Mouse (Mus musculus) kidney, adult 10 weeks (tissue): ENCODE data around the gene Ceacam12. TPM values are rescaled to one million over a fixed set of nuclear protein-coding genes. Genes with fewer than 3 reads are reported as not detected.

Experiments
- polyA plus RNA-seq: library from polyadenylated mRNA; stranded (reverse); fragments of 350-450 nt; fragmentation: Illumina TruSeq; extraction: RNeasy Lipid Tissue Mini Kit (QIAGEN cat#74804); gene quantifications from one replicate; pipeline ENCODE4 v1.2.3, GENCODE M21; 2014; ENCODE audit warnings: low read depth, low replicate concordance

Ceacam12 gene
- polyA plus RNA-seq = not detected

DNA sequence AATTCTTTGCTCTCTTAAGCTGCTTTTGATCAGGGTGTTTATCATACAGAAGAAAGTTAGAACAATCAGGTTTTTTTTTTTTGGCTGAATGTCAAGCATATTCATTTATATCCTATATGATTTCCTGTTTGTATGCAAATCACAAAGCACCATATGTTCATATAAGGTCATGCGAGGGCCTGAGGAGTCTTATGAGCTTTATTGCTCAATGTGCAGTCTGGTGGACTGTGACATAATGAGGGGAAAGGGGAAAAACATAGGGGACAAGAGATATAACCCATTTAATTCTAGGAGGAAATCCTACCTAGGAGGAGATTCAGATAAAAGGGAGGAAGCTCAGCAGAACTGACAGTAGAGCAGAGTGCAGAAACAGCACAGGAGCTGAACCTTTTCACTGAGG is at the start of gene Ceacam12:
Gene Ceacam12, plus strand, starts transcription at position 301 of the 400 bp plus-strand sequence.

Other genes with a start within 250 kb of the Ceacam12 start
- gene Gm5155, start 194.2 kb upstream of the Ceacam12 start, polyA plus RNA-seq = not detected
- not detected for gene Ceacam11, start 93.8 kb upstream of the Ceacam12 start, polyA plus RNA-seq
- not detected for gene Ceacam13, start 56.0 kb upstream of the Ceacam12 start, polyA plus RNA-seq
- gene Igfl3, start 110.6 kb downstream of the Ceacam12 start, polyA plus RNA-seq = not detected
- not detected for gene Mill1, start 179.4 kb downstream of the Ceacam12 start, polyA plus RNA-seq